Mouse (Mus musculus): ENCODE results near the gene Kif22. TPM values are rescaled to one million over a fixed set of nuclear protein-coding genes. Genes with fewer than 3 reads are reported as not detected.

The Kif22 gene
- 0.39 TPM for polyA plus RNA-seq (2015; fragmentation: Illumina TruSeq; extraction: RNeasy Lipid Tissue Mini Kit (QIAGEN cat#74804); ENCODE audit: insufficient read depth, low read depth, low replicate concordance)

DNA sequence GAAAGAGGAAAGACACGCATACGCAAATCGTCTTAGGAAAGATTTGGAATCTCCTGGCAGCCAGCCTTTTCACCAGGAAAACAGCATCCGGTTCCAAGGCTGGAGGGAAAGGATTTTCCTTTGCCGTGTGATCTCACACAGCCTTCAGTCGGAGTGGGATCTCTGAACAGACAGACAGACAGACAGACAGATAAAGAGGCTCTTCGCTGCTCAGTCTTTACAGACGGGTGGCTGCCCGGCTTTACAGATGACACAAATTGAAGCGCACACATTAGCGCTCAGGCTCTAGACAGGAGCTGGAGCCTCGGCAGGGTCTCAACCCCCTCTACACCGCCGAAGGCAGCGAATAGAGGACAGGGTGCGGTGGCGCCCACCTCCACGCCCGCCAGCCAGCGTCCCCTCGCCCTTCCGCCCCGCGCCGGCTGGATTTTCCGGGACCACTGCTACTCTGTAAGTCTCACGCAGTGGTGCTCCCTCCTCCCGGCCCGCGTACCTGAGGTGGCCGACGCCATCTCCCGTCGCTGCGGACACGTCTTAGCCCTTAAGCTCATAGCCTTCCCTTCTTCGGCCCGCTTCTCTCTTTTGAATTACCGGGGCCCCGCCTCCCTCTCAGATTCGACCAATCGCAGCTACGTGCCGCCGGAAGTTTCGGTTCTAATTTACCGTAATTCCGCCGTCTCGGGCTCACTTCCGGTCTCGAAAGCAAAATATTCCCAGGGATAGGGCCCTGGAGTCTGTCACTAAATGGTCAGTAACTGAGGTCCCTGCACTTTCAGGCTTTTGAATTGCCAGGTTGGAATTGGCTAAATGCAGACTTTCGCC lies at the start of gene Kif22:
TSS of gene Kif22 (minus strand) at position 621 of the 822 bp plus-strand sequence.

GRCm38 (mm10) chr7:127091114-127091896 lies 49.0 kb upstream of the Kif22 start, which contains the start of gene AI467606:
Gene AI467606 (plus strand): TSS chr7:127091359.

GRCm38 (mm10) chr7:127087278-127088010 lies 45.2 kb upstream of the Kif22 start, which contains the start of gene Zg16:
Gene Zg16 (minus strand): TSS chr7:127087328.

DNA sequence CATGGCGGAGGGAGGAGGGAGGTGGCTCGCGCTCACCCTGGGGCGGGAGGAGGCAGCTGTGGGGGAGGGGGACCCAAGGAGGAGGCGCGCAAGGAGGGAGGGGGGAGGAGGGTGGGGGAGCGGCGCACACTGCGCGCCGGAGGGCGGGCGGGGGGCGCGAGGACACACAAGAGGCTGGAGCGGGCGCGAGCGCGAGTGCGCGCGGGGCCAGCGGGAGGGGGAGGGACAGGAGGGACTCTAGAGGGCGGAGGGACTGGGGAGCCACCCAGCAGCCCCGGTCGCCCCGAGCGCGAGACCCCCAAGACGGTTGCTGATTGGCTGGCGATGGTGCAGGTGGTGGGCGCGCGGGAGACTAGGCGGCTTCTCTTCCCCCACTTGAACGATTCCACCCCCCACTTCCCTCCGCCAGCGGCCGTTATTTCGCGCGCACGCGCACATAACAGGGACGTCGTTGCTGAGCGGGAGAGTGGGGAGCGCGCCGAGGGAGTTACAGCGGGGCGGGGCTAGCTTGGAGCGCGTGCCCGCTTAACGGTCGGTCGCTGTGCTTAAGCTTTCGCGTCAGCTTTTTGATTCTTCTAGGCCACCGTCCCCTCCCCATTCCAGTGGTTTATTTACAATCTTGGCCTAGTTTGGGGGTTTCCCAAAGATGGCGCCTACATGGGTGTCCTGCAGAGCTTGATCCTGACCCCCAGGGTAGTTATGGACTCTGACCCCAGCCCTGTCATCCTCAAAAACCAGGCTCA lies 15.1 kb downstream of the Kif22 start, which contains the start of gene Maz:
TSS of gene Maz (minus strand) at position 54 of the 743 bp plus-strand sequence.

DNA sequence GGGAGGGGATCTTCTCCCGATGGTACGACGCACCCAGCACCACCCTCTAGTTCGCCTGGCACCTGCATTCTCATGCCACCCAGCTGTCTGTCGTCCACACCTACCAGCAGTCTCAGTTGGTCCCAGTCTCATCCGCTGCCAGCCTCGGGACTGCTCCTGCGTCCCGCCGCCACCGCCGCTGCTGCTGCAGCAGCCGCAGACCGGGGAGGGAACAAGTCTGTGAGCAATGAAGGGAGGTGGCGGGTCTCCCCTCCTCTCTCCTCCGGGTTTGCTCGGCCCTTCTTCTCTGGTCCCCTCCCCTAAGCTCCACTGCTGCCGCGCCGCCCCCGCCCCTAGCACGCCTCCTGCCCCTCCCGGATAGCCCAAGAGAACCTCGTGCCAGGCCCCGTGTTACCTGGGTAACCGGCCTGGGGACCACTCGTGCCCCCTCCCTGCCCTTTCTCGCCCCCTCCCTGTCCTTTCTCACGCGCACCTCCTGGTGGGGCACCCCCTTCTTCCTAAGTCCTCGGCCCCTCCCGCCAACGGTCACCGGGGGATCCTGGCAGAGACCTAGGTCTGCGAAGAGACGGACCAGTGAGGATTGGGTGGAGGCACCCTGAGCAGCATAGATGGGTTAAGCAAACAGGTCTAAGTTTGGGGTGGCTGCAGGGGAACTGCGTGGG lies 21.2 kb downstream of the Kif22 start, which contains the start of the genes Gm42742 and Prrt2:
TSS of gene Gm42742 (minus strand) at position 197 of the 662 bp plus-strand sequence.
TSS of gene Prrt2 (minus strand) at position 311 of the 662 bp plus-strand sequence.

GRCm38 (mm10) chr7:127016971-127017949 lies 25.0 kb downstream of the Kif22 start, which contains the start of gene Pagr1a:
Gene Pagr1a (minus strand): TSS chr7:127017352.

GRCm38 (mm10) chr7:127016481-127016485 lies 26.0 kb downstream of the Kif22 start, which contains the start of gene Pagr1b:
Gene Pagr1b (minus strand): TSS chr7:127016484.

DNA sequence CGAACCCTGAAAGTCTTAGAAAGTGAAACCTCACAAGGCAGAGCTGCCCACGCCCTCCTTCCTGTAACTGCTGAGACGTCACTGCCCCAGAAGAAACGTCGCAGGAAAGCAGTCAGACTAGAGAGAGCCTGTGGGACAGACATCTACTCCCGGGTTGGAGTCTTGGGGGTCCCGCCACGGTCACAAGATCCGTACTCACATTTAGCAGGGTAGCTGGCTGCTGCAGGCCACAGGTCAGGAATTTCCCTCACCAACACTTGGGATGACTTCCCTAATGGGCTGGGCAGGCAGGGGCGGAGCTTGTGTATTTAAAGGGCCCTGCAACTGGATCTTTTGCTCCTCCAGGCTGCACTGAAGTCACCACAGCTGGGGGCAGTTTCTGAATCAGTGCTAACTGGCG lies 28.0 kb downstream of the Kif22 start, which contains the start of gene Mvp:
TSS of gene Mvp (minus strand) at position 302 of the 400 bp plus-strand sequence.

Other genes starting within 250 kb of the Kif22 start
- gene Ppp4c, start 250.0 kb downstream of the Kif22 start, polyA plus RNA-seq (2015; fragmentation: Illumina TruSeq; extraction: RNeasy Lipid Tissue Mini Kit (QIAGEN cat#74804); ENCODE audit: insufficient read depth, low read depth, low replicate concordance): 30.4 TPM
- gene Fam57b, start 244.8 kb downstream of the Kif22 start, polyA plus RNA-seq (2015; fragmentation: Illumina TruSeq; extraction: RNeasy Lipid Tissue Mini Kit (QIAGEN cat#74804); ENCODE audit: insufficient read depth, low read depth, low replicate concordance): 3.8 TPM
- gene 4930451I11Rik, start 210.8 kb downstream of the Kif22 start, polyA plus RNA-seq (2015; fragmentation: Illumina TruSeq; extraction: RNeasy Lipid Tissue Mini Kit (QIAGEN cat#74804); ENCODE audit: insufficient read depth, low read depth, low replicate concordance): not detected
- gene Doc2a, start 195.1 kb downstream of the Kif22 start, polyA plus RNA-seq (2015; fragmentation: Illumina TruSeq; extraction: RNeasy Lipid Tissue Mini Kit (QIAGEN cat#74804); ENCODE audit: insufficient read depth, low read depth, low replicate concordance): not detected
- 4.6 TPM for gene Hirip3, start 180.5 kb downstream of the Kif22 start, polyA plus RNA-seq (2015; fragmentation: Illumina TruSeq; extraction: RNeasy Lipid Tissue Mini Kit (QIAGEN cat#74804); ENCODE audit: insufficient read depth, low read depth, low replicate concordance)
- gene Ino80e, start 180.1 kb downstream of the Kif22 start, polyA plus RNA-seq (2015; fragmentation: Illumina TruSeq; extraction: RNeasy Lipid Tissue Mini Kit (QIAGEN cat#74804); ENCODE audit: insufficient read depth, low read depth, low replicate concordance): 12.9 TPM
- 31.1 TPM for gene Taok2, start 157.8 kb downstream of the Kif22 start, polyA plus RNA-seq (2015; fragmentation: Illumina TruSeq; extraction: RNeasy Lipid Tissue Mini Kit (QIAGEN cat#74804); ENCODE audit: insufficient read depth, low read depth, low replicate concordance)
- 29.4 TPM for gene Tmem219, start 119.6 kb downstream of the Kif22 start, polyA plus RNA-seq (2015; fragmentation: Illumina TruSeq; extraction: RNeasy Lipid Tissue Mini Kit (QIAGEN cat#74804); ENCODE audit: insufficient read depth, low read depth, low replicate concordance)
- gene Kctd13, start 113.6 kb downstream of the Kif22 start, polyA plus RNA-seq (2015; fragmentation: Illumina TruSeq; extraction: RNeasy Lipid Tissue Mini Kit (QIAGEN cat#74804); ENCODE audit: insufficient read depth, low read depth, low replicate concordance): 3.6 TPM
- gene Asphd1, start 92.9 kb downstream of the Kif22 start, polyA plus RNA-seq (2015; fragmentation: Illumina TruSeq; extraction: RNeasy Lipid Tissue Mini Kit (QIAGEN cat#74804); ENCODE audit: insufficient read depth, low read depth, low replicate concordance): 3.6 TPM
- gene Sez6l2, start 91.9 kb downstream of the Kif22 start, polyA plus RNA-seq (2015; fragmentation: Illumina TruSeq; extraction: RNeasy Lipid Tissue Mini Kit (QIAGEN cat#74804); ENCODE audit: insufficient read depth, low read depth, low replicate concordance): 17.7 TPM
- 28.6 TPM for gene Cdipt, start 66.6 kb downstream of the Kif22 start, polyA plus RNA-seq (2015; fragmentation: Illumina TruSeq; extraction: RNeasy Lipid Tissue Mini Kit (QIAGEN cat#74804); ENCODE audit: insufficient read depth, low read depth, low replicate concordance)
- gene Cdiptos, start 66.4 kb downstream of the Kif22 start, polyA plus RNA-seq (2015; fragmentation: Illumina TruSeq; extraction: RNeasy Lipid Tissue Mini Kit (QIAGEN cat#74804); ENCODE audit: insufficient read depth, low read depth, low replicate concordance): 1.6 TPM
- gene Mvp, start 27.9 kb downstream of the Kif22 start, polyA plus RNA-seq (2015; fragmentation: Illumina TruSeq; extraction: RNeasy Lipid Tissue Mini Kit (QIAGEN cat#74804); ENCODE audit: insufficient read depth, low read depth, low replicate concordance): 10.7 TPM
- gene Pagr1b, start 26.0 kb downstream of the Kif22 start, polyA plus RNA-seq (2015; fragmentation: Illumina TruSeq; extraction: RNeasy Lipid Tissue Mini Kit (QIAGEN cat#74804); ENCODE audit: insufficient read depth, low read depth, low replicate concordance): not detected
- 17.2 TPM for gene Pagr1a, start 25.1 kb downstream of the Kif22 start, polyA plus RNA-seq (2015; fragmentation: Illumina TruSeq; extraction: RNeasy Lipid Tissue Mini Kit (QIAGEN cat#74804); ENCODE audit: insufficient read depth, low read depth, low replicate concordance)
- gene Gm42742, start 21.4 kb downstream of the Kif22 start, polyA plus RNA-seq (2015; fragmentation: Illumina TruSeq; extraction: RNeasy Lipid Tissue Mini Kit (QIAGEN cat#74804); ENCODE audit: insufficient read depth, low read depth, low replicate concordance): 3.3 TPM
- gene Prrt2, start 21.3 kb downstream of the Kif22 start, polyA plus RNA-seq (2015; fragmentation: Illumina TruSeq; extraction: RNeasy Lipid Tissue Mini Kit (QIAGEN cat#74804); ENCODE audit: insufficient read depth, low read depth, low replicate concordance): 0.76 TPM
- 33.7 TPM for gene Maz, start 15.4 kb downstream of the Kif22 start, polyA plus RNA-seq (2015; fragmentation: Illumina TruSeq; extraction: RNeasy Lipid Tissue Mini Kit (QIAGEN cat#74804); ENCODE audit: insufficient read depth, low read depth, low replicate concordance)
- 25,813 TPM for gene Zg16, start 44.9 kb upstream of the Kif22 start, polyA plus RNA-seq (2015; fragmentation: Illumina TruSeq; extraction: RNeasy Lipid Tissue Mini Kit (QIAGEN cat#74804); ENCODE audit: insufficient read depth, low read depth, low replicate concordance)
- 2.4 TPM for gene AI467606, start 48.9 kb upstream of the Kif22 start, polyA plus RNA-seq (2015; fragmentation: Illumina TruSeq; extraction: RNeasy Lipid Tissue Mini Kit (QIAGEN cat#74804); ENCODE audit: insufficient read depth, low read depth, low replicate concordance)
- 0.54 TPM for gene Qprt, start 79.8 kb upstream of the Kif22 start, polyA plus RNA-seq (2015; fragmentation: Illumina TruSeq; extraction: RNeasy Lipid Tissue Mini Kit (QIAGEN cat#74804); ENCODE audit: insufficient read depth, low read depth, low replicate concordance)
- 0.24 TPM for gene Spn, start 95.4 kb upstream of the Kif22 start, polyA plus RNA-seq (2015; fragmentation: Illumina TruSeq; extraction: RNeasy Lipid Tissue Mini Kit (QIAGEN cat#74804); ENCODE audit: insufficient read depth, low read depth, low replicate concordance)
- 10.8 TPM for gene Cd2bp2, start 153.6 kb upstream of the Kif22 start, polyA plus RNA-seq (2015; fragmentation: Illumina TruSeq; extraction: RNeasy Lipid Tissue Mini Kit (QIAGEN cat#74804); ENCODE audit: insufficient read depth, low read depth, low replicate concordance)
- gene Tbc1d10b, start 166.0 kb upstream of the Kif22 start, polyA plus RNA-seq (2015; fragmentation: Illumina TruSeq; extraction: RNeasy Lipid Tissue Mini Kit (QIAGEN cat#74804); ENCODE audit: insufficient read depth, low read depth, low replicate concordance): 7.0 TPM
- 1.5 TPM for gene Mylpf, start 166.4 kb upstream of the Kif22 start, polyA plus RNA-seq (2015; fragmentation: Illumina TruSeq; extraction: RNeasy Lipid Tissue Mini Kit (QIAGEN cat#74804); ENCODE audit: insufficient read depth, low read depth, low replicate concordance)
- 2.2 TPM for gene Zfp553, start 190.6 kb upstream of the Kif22 start, polyA plus RNA-seq (2015; fragmentation: Illumina TruSeq; extraction: RNeasy Lipid Tissue Mini Kit (QIAGEN cat#74804); ENCODE audit: insufficient read depth, low read depth, low replicate concordance)
- gene Sept1, start 190.7 kb upstream of the Kif22 start, polyA plus RNA-seq (2015; fragmentation: Illumina TruSeq; extraction: RNeasy Lipid Tissue Mini Kit (QIAGEN cat#74804); ENCODE audit: insufficient read depth, low read depth, low replicate concordance): 2.8 TPM
- gene Zfp771, start 201.8 kb upstream of the Kif22 start, polyA plus RNA-seq (2015; fragmentation: Illumina TruSeq; extraction: RNeasy Lipid Tissue Mini Kit (QIAGEN cat#74804); ENCODE audit: insufficient read depth, low read depth, low replicate concordance): 8.5 TPM
- 12.0 TPM for gene Dctpp1, start 218.2 kb upstream of the Kif22 start, polyA plus RNA-seq (2015; fragmentation: Illumina TruSeq; extraction: RNeasy Lipid Tissue Mini Kit (QIAGEN cat#74804); ENCODE audit: insufficient read depth, low read depth, low replicate concordance)
- gene Sephs2, start 231.6 kb upstream of the Kif22 start, polyA plus RNA-seq (2015; fragmentation: Illumina TruSeq; extraction: RNeasy Lipid Tissue Mini Kit (QIAGEN cat#74804); ENCODE audit: insufficient read depth, low read depth, low replicate concordance): 21.0 TPM